Mouse (Mus musculus) adrenal gland, adult 18-20 months (tissue): Measurements from ENCODE around the gene Zfp146. TPM values are rescaled to one million over a fixed set of nuclear protein-coding genes. Genes with fewer than 3 reads are reported as not detected.
"Not testable (repeated sequence)": the region's sequence is repeated elsewhere in the genome, so short reads cannot be mapped to it uniquely, and the experiment has no call there.

ENCODE experiments used
- DNase-seq, 2 experiments: peaks; one replicate each; pipeline ENCODE4 v3.0.0; 2021 to 2022; ENCODE audit warnings: low spot score in 2 of 2
- long read RNA-seq, 2 experiments: library from polyadenylated mRNA; stranded (forward); transcript quantifications; one replicate each; pipeline ENCODE4 v2.0.0; 2021
- total RNA-seq, 2 experiments: library from RNA; stranded (reverse); gene quantifications; 1 replicate in 1 of 2; 2 replicates in 1 of 2; pipeline ENCODE4 v1.2.3; 2021

Zfp146 gene
- total RNA-seq = 10 to 100 TPM; 48.5 to 54.2 TPM
- long read RNA-seq, experiment 1, partial matches to known transcripts = 2 of 6 reads
- long read RNA-seq, experiment 1, other reads (novel, unspliced or antisense) = 3 of 6 reads
- long read RNA-seq, experiment 2, partial matches to known transcripts = 2 of 8 reads
- long read RNA-seq, experiment 2, other reads (novel, unspliced or antisense) = 2 of 8 reads

GRCm38 (mm10) chr7:30169583-30170282, at the start of gene Zfp146:
Zfp146 (minus strand) TSS chr7:30169750.
- DNase-seq = peak; percentile 80

GRCm38 (mm10) chr7:30217277-30217676, 47.7 kb upstream of the Zfp146 start:
- DNase-seq = no peak

- DNase-seq = peak; percentile 75 to 79
Observed at GRCm38 (mm10) chr7:30216723-30217151, 47.2 kb upstream of the Zfp146 start.

- no peak for DNase-seq
Observed at GRCm38 (mm10) chr7:30215875-30216274, 46.3 kb upstream of the Zfp146 start.

- DNase-seq = no peak
Observed at GRCm38 (mm10) chr7:30213881-30214280, 44.3 kb upstream of the Zfp146 start.

- no peak for DNase-seq
Observed at GRCm38 (mm10) chr7:30211025-30211424, 41.5 kb upstream of the Zfp146 start.

- not testable (repeated sequence) for DNase-seq
Observed at GRCm38 (mm10) chr7:30206364-30206763, 36.8 kb upstream of the Zfp146 start.

GRCm38 (mm10) chr7:30205383-30205782, 35.8 kb upstream of the Zfp146 start:
- peak; percentile 64 to 67 for DNase-seq

- DNase-seq = no peak
Observed at GRCm38 (mm10) chr7:30204380-30204779, 34.8 kb upstream of the Zfp146 start.

- no peak for DNase-seq
Observed at GRCm38 (mm10) chr7:30202895-30203690, 33.5 kb upstream of the Zfp146 start.

GRCm38 (mm10) chr7:30200661-30201060, 31.1 kb upstream of the Zfp146 start:
- DNase-seq = not testable (repeated sequence)

GRCm38 (mm10) chr7:30200200-30200599, 30.6 kb upstream of the Zfp146 start:
- no peak for DNase-seq

- no peak for DNase-seq
Observed at GRCm38 (mm10) chr7:30199498-30200139, 30.1 kb upstream of the Zfp146 start.

GRCm38 (mm10) chr7:30198481-30198971, 29.0 kb upstream of the Zfp146 start, which contains the start of gene Capns1:
Capns1 (minus strand) TSS chr7:30198811.
- DNase-seq = peak in 1 of 2 experiments; percentile 59

GRCm38 (mm10) chr7:30197592-30198129, 28.1 kb upstream of the Zfp146 start:
- DNase-seq = no peak

GRCm38 (mm10) chr7:30196171-30196570, 26.6 kb upstream of the Zfp146 start:
- no peak for DNase-seq

GRCm38 (mm10) chr7:30195461-30195860, 25.9 kb upstream of the Zfp146 start:
- no peak for DNase-seq

- peak; percentile 93 to 95 for DNase-seq
Observed at GRCm38 (mm10) chr7:30194884-30195283, 25.3 kb upstream of the Zfp146 start.

- peak in 1 of 2 experiments; percentile 53 for DNase-seq
Observed at GRCm38 (mm10) chr7:30194101-30194831, 24.7 kb upstream of the Zfp146 start.

- peak; percentile 80 to 83 for DNase-seq
Observed at GRCm38 (mm10) chr7:30193581-30194100, 24.1 kb upstream of the Zfp146 start.
